Mouse (Mus musculus) heart, adult 11 months (tissue): ENCODE data around the gene Helz.

Experiments
- DNase-seq: peaks from one replicate; pipeline ENCODE4 v3.0.0; 2022

The Helz gene

GRCm38 (mm10) chr11:107617976-107618375 is 70.2 kb downstream of the Helz start:
- DNase-seq = peak; percentile 63

GRCm38 (mm10) chr11:107624661-107625060 is 76.9 kb downstream of the Helz start:
- DNase-seq = peak; percentile 57

GRCm38 (mm10) chr11:107625746-107626145 is 78.0 kb downstream of the Helz start:
- peak; percentile 22 for DNase-seq

GRCm38 (mm10) chr11:107629504-107629903 is 81.8 kb downstream of the Helz start:
- DNase-seq = peak; percentile 88

GRCm38 (mm10) chr11:107629951-107630350 is 82.2 kb downstream of the Helz start:
- peak; percentile 73 for DNase-seq

GRCm38 (mm10) chr11:107631124-107631523 is 83.4 kb downstream of the Helz start:
- DNase-seq = peak; percentile 77

- DNase-seq = peak; percentile 40
Observed at GRCm38 (mm10) chr11:107633563-107634146, 85.9 kb downstream of the Helz start.

GRCm38 (mm10) chr11:107638137-107638536 is 90.4 kb downstream of the Helz start:
- peak; percentile 37 for DNase-seq

- DNase-seq = no peak
Observed at GRCm38 (mm10) chr11:107639657-107640056, 91.9 kb downstream of the Helz start.

GRCm38 (mm10) chr11:107644461-107644860 is 96.7 kb downstream of the Helz start:
- DNase-seq = peak; percentile 36

GRCm38 (mm10) chr11:107647330-107647729 is 99.6 kb downstream of the Helz start:
- peak; percentile 73 for DNase-seq

GRCm38 (mm10) chr11:107648668-107649067 is 100.9 kb downstream of the Helz start:
- peak; percentile 60 for DNase-seq

- peak; percentile 73 for DNase-seq
Observed at GRCm38 (mm10) chr11:107649458-107649857, 101.7 kb downstream of the Helz start.

- DNase-seq = peak; percentile 75
Observed at GRCm38 (mm10) chr11:107650422-107651051, 102.8 kb downstream of the Helz start.

- DNase-seq = peak; percentile 34
Observed at GRCm38 (mm10) chr11:107651391-107651790, 103.7 kb downstream of the Helz start.

- DNase-seq = peak; percentile 1
Observed at GRCm38 (mm10) chr11:107652137-107652536, 104.4 kb downstream of the Helz start.

GRCm38 (mm10) chr11:107655538-107655937 is 107.8 kb downstream of the Helz start:
- peak; percentile 10 for DNase-seq

GRCm38 (mm10) chr11:107657117-107657516 is 109.4 kb downstream of the Helz start:
- peak; percentile 12 for DNase-seq

- DNase-seq = peak; percentile 45
Observed at GRCm38 (mm10) chr11:107660452-107660851, 112.7 kb downstream of the Helz start.

- DNase-seq = peak; percentile 41
Observed at GRCm38 (mm10) chr11:107662666-107663065, 114.9 kb downstream of the Helz start.

- peak; percentile 19 for DNase-seq
Observed at GRCm38 (mm10) chr11:107667542-107667941, 119.8 kb downstream of the Helz start.

GRCm38 (mm10) chr11:107668223-107668622 is 120.5 kb downstream of the Helz start:
- peak; percentile 23 for DNase-seq

- DNase-seq = peak; percentile 81
Observed at GRCm38 (mm10) chr11:107668977-107669376, 121.2 kb downstream of the Helz start.

- peak; percentile 65 for DNase-seq
Observed at GRCm38 (mm10) chr11:107674006-107674405, 126.3 kb downstream of the Helz start.

- DNase-seq = peak; percentile 68
Observed at GRCm38 (mm10) chr11:107674601-107675000, 126.9 kb downstream of the Helz start.
